Mouse (Mus musculus) left cerebral cortex, postnatal 36 days (tissue): Measurements from ENCODE around the gene Il1b. TPM values are rescaled to one million over a fixed set of nuclear protein-coding genes. Genes with fewer than 3 reads are reported as not detected.

Experiments used
- DNase-seq, 2 experiments: peaks; one replicate each; pipeline ENCODE4 v3.0.0; 2021 to 2022; ENCODE audit warnings: low spot score in 2 of 2, mixed read lengths in 1 of 2
- intact Hi-C: fragments of 180-260 bp; cut with DNase I; formaldehyde crosslinking; loops from one replicate; pipeline ENCODE4 v1.15.1; 2025
- total RNA-seq, 2 experiments: library from RNA; stranded (reverse); gene quantifications; 2 replicates each; pipeline ENCODE4 v1.2.3; 2021

Gene Il1b
- total RNA-seq, 2 experiments from 2014 or later, result 0.32 TPM; not detected in 1

GRCm38 (mm10) chr2:129380211-129380610 is 9.3 kb upstream of the Il1b start:
- intact Hi-C loops, result no loop called here

GRCm38 (mm10) chr2:129373307-129373706 is 2.4 kb upstream of the Il1b start:
- intact Hi-C loops, result no loop called here

More at GRCm38 (mm10) chr2:129380211-129380610, 9.3 kb upstream of the Il1b start:
- DNase-seq, result no peak

GRCm38 (mm10) chr2:129369615-129370014 is 1.3 kb downstream of the Il1b start:
- intact Hi-C loops, result no loop called here
- no peak for DNase-seq

More at GRCm38 (mm10) chr2:129373307-129373706, 2.4 kb upstream of the Il1b start:
- no peak for DNase-seq

- intact Hi-C loops, result no loop called here
- no peak for DNase-seq
Measured at GRCm38 (mm10) chr2:129368795-129369194, 2.1 kb downstream of the Il1b start.

GRCm38 (mm10) chr2:129368106-129368505 is 2.8 kb downstream of the Il1b start:
- DNase-seq, result no peak
- intact Hi-C loops, result no loop called here

GRCm38 (mm10) chr2:129367246-129367645 is 3.7 kb downstream of the Il1b start:
- no peak for DNase-seq
- intact Hi-C loops, result no loop called here

GRCm38 (mm10) chr2:129360975-129361560 is 9.9 kb downstream of the Il1b start:
- peak; percentile 16 to 31 for DNase-seq
- intact Hi-C loops, result loop anchor here (5.0 kb wide), 1 partner anchor 46 kb away; no protein-coding TSS in a partner anchor

GRCm38 (mm10) chr2:129360197-129360596 is 10.7 kb downstream of the Il1b start:
- peak; percentile 71 to 77 for DNase-seq
- intact Hi-C loops, result loop anchor here (5.0 kb wide), 1 partner anchor 47 kb away; no protein-coding TSS in a partner anchor

- intact Hi-C loops, result no loop called here
- DNase-seq, result no peak
Measured at GRCm38 (mm10) chr2:129338138-129338621, 32.8 kb downstream of the Il1b start.

- no peak for DNase-seq
- intact Hi-C loops, result no loop called here
Measured at GRCm38 (mm10) chr2:129333471-129333870, 37.5 kb downstream of the Il1b start.

GRCm38 (mm10) chr2:129330540-129330939 is 40.4 kb downstream of the Il1b start:
- intact Hi-C loops, result no loop called here
- no peak for DNase-seq

- DNase-seq, result no peak
- intact Hi-C loops, result no loop called here
Measured at GRCm38 (mm10) chr2:129330024-129330423, 40.9 kb downstream of the Il1b start.

- DNase-seq, result no peak
Measured at GRCm38 (mm10) chr2:129328238-129328637, 42.7 kb downstream of the Il1b start.

GRCm38 (mm10) chr2:129324216-129324615 is 46.7 kb downstream of the Il1b start:
- intact Hi-C loops, result no loop called here
- DNase-seq, result no peak

More at GRCm38 (mm10) chr2:129328238-129328637, 42.7 kb downstream of the Il1b start:
- intact Hi-C loops, result no loop called here

- intact Hi-C loops, result no loop called here
- peak; percentile 45 to 56 for DNase-seq
Measured at GRCm38 (mm10) chr2:129322117-129322635, 48.8 kb downstream of the Il1b start.

- DNase-seq, result no peak
- intact Hi-C loops, result no loop called here
Measured at GRCm38 (mm10) chr2:129320033-129320605, 50.8 kb downstream of the Il1b start.

- DNase-seq, result no peak
- intact Hi-C loops, result no loop called here
Measured at GRCm38 (mm10) chr2:129315831-129316230, 55.1 kb downstream of the Il1b start.

- DNase-seq, result no peak
- intact Hi-C loops, result no loop called here
Measured at GRCm38 (mm10) chr2:129314880-129315279, 56.1 kb downstream of the Il1b start.
